Comparison of ENCODE assay signal across 8 mouse cellular contexts in genomic region chr2:71542816-71543301, GRCm38 (mm10). TPM values are rescaled to one million over a fixed set of nuclear protein-coding genes. Genes with fewer than 3 reads are reported as not detected.
DNase-seq lines count a peak whose midpoint lies in the region; ATAC-seq and TF ChIP-seq lines count a peak whose summit lies in the region.

No protein-coding gene starts in this region.

- no peak for TF ChIP-seq CTCF in heart, adult 2 months (IDR thresholded peaks at IDR 0.05)
- no peak for TF ChIP-seq CTCF in Patski (IDR thresholded peaks at IDR 0.05)
- TF ChIP-seq CTCF in olfactory bulb, adult 2 months (IDR thresholded peaks at IDR 0.05; ENCODE audit: insufficient read depth, low read depth, low read length), result no peak

- peaks cover 57% of the 10 kb centered on the region for H3K27me3 ChIP-seq in heart, adult 2 months (ENCODE audit: control insufficient read depth, insufficient read depth, low read length)
- no peaks in the 10 kb centered on the region for H3K27me3 ChIP-seq in Patski
- peaks cover 43% of the 10 kb centered on the region for H3K27me3 ChIP-seq in forebrain, embryonic 14.5 days (replicated peaks; ENCODE audit: control insufficient read depth, insufficient read depth, low read length)
- peaks cover 80% of the 10 kb centered on the region for H3K27me3 ChIP-seq in limb, embryonic 11.5 days (ENCODE audit: control insufficient read depth, insufficient read depth, low read length)

- peaks cover 1% of the 10 kb centered on the region; the same call in 1 of the 2 replicates for H3K4me1 ChIP-seq in heart, adult 2 months (ENCODE audit: control insufficient read depth, insufficient read depth, low read length)
- H3K4me1 ChIP-seq in forebrain, embryonic 14.5 days (ENCODE audit: control insufficient read depth, insufficient read depth, low read length), result peaks cover 21% of the 10 kb centered on the region
- peaks cover 33% of the 10 kb centered on the region for H3K4me1 ChIP-seq in limb, embryonic 11.5 days (ENCODE audit: control insufficient read depth, insufficient read depth, low read length)
- H3K4me1 ChIP-seq in olfactory bulb, adult 2 months (ENCODE audit: control insufficient read depth, insufficient read depth, low read length), result peaks cover 30% of the 10 kb centered on the region

- no peak overlapping the region for H3K9ac ChIP-seq in heart, adult 2 months (ENCODE audit: low read depth, low read length)
- H3K9ac ChIP-seq in forebrain, embryonic 14.5 days (ENCODE audit: low read length), result peak overlapping the region; percentile 84
- H3K9ac ChIP-seq in limb, embryonic 11.5 days (ENCODE audit: low read length), result 0 out of 2 replicates have a peak overlapping the region, but pooled peaks have one; percentile 24

- POLR2A ChIA-PET in Patski (lab: Charles Lee), result interaction anchor here (0.7 to 1.5 kb wide), 3 partner anchors 9 to 90 kb away, joined by 3 to 4 read pairs (median 4); partner anchors contain the start of gene Metap1d

- H3K79me2 ChIP-seq in heart, adult 2 months (replicated peaks; ENCODE audit: control insufficient read depth, insufficient read depth, low read length), result no peaks in the 10 kb centered on the region

- no peaks in the 10 kb centered on the region for H3K9me3 ChIP-seq in forebrain, embryonic 14.5 days (replicated peaks; ENCODE audit: control insufficient read depth, low read length)
- no peaks in the 10 kb centered on the region for H3K9me3 ChIP-seq in limb, embryonic 11.5 days (ENCODE audit: control insufficient read depth, low read length)

- CTCF ChIA-PET in Patski (lab: Charles Lee), result interaction anchor here (1.3 kb wide), 1 partner anchor 80 kb away, joined by 3 read pairs; no protein-coding TSS in a partner anchor

- H3K4me2 ChIP-seq in forebrain, embryonic 14.5 days (ENCODE audit: low read length), result peak overlapping the region; percentile 90
- H3K4me2 ChIP-seq in limb, embryonic 11.5 days (ENCODE audit: low read depth, severe bottlenecking), result peak overlapping the region; percentile 31

- no peaks in the 10 kb centered on the region for H3K36me3 ChIP-seq in heart, adult 2 months (ENCODE audit: control insufficient read depth, insufficient read depth, low read length)
- peaks cover 5% of the 10 kb centered on the region; the same call in 1 of the 2 replicates for H3K36me3 ChIP-seq in forebrain, embryonic 14.5 days (ENCODE audit: control insufficient read depth, insufficient read depth, low read length)
- no peaks in the 10 kb centered on the region for H3K36me3 ChIP-seq in limb, embryonic 11.5 days (ENCODE audit: control insufficient read depth, insufficient read depth, low read length)

- H3K4me3 ChIP-seq in heart, adult 2 months, result no peak overlapping the region
- peak overlapping the region; percentile 66 for H3K4me3 ChIP-seq in forebrain, embryonic 14.5 days (ENCODE audit: low read depth, low read length)
- peak overlapping the region; percentile 15; the same call in 1 of the 2 replicates for H3K4me3 ChIP-seq in limb, embryonic 11.5 days (ENCODE audit: low read depth, low read length)
- peak overlapping the region; percentile 56 for H3K4me3 ChIP-seq in olfactory bulb, adult 2 months (ENCODE audit: insufficient read depth, low read depth, low read length)

- WGBS in heart, adult 2 months, result 3% methylated on average over 29 of the region's 30 CpGs
- WGBS in forebrain, embryonic 14.5 days, result under 1% methylated on average over 29 of the region's 30 CpGs
- under 1% methylated on average over 30 of the region's 30 CpGs for WGBS in limb, embryonic 11.5 days
- 4% methylated on average over 29 of the region's 30 CpGs for WGBS in olfactory bulb, adult 2 months

- peak; percentile 49 to 64 for DNase-seq in heart, adult 2 months
- no peak for DNase-seq in heart, adult 8-10 months (ENCODE audit: low spot score)
- DNase-seq in Patski (ENCODE audit: low read depth, low spot score), result peak; percentile 76
- DNase-seq in forebrain, embryonic 14.5 days (ENCODE audit: low spot score), result peak; percentile 46
- peak; percentile 66 for DNase-seq in limb, embryonic 11.5 days (ENCODE audit: low spot score)
- DNase-seq in thymus, postnatal 10 days (ENCODE audit: low spot score in 2 of 2), result no peak
- DNase-seq in spleen, adult 18-20 months, result no peak

- TF ChIP-seq EP300 in heart, adult 2 months (IDR thresholded peaks at IDR 0.05; ENCODE audit: insufficient read depth, low read depth, low read length), result no peak

- intact Hi-C loops in heart, adult 2 months (cut with DNase I), result no loop called here

- peak; percentile 83 for ATAC-seq in Patski
- ATAC-seq in forebrain, embryonic 14.5 days, result peak; percentile 16
- no peak for ATAC-seq in limb, embryonic 11.5 days (ENCODE audit: insufficient number of reproducible peaks, low FRiP score, low TSS enrichment, low read depth)

- in situ Hi-C loops in Patski (cut with MboI; ENCODE audit: low pct_unique_long_range_greater_than_20kb), result loop anchor here (5.0 kb wide), 1 partner anchor 91 kb away; the partner anchor contains the start of gene Metap1d

- TF ChIP-seq POLR2A in heart, adult 2 months (IDR thresholded peaks at IDR 0.05; ENCODE audit: insufficient read depth, low read depth, low read length), result no peak
- TF ChIP-seq POLR2A in olfactory bulb, adult 2 months (IDR thresholded peaks at IDR 0.05; ENCODE audit: insufficient read depth, low read depth, low read length), result peak; percentile 52

- H3K27ac ChIP-seq in heart, adult 2 months, result no peak overlapping the region
- peak overlapping the region; percentile 95 for H3K27ac ChIP-seq in forebrain, embryonic 14.5 days (ENCODE audit: low read depth, low read length)
- H3K27ac ChIP-seq in limb, embryonic 11.5 days (replicated peaks; ENCODE audit: low read depth, low read length), result no peak overlapping the region
- H3K27ac ChIP-seq in olfactory bulb, adult 2 months (ENCODE audit: insufficient read depth, low read depth, low read length), result peak overlapping the region; percentile 100

RNA-seq across cellular contexts. Expression of gene Dlx2, which starts 3.7 kb away (rescaled TPM):
- not detected for total RNA-seq in heart, adult 2 months (2021)
- polyA plus RNA-seq in heart, adult 2 months (2012; rRNA removed), result not detected in 2 replicates
- not detected for total RNA-seq in heart, adult 8-10 months (2022)
- polyA plus RNA-seq in Patski (2021), result 1.1 TPM
- 44.8 and 51.2 TPM in 2 replicates for polyA plus RNA-seq in forebrain, embryonic 14.5 days (2014; fragmentation: Nextera tagmentation; extraction: Ambion mirVana)
- 5.6 and 7.3 TPM in 2 replicates for polyA plus RNA-seq in limb, embryonic 11.5 days (2014; fragmentation: Nextera tagmentation; extraction: Ambion mirVana)
- polyA plus RNA-seq in olfactory bulb, adult 2 months (2012; ENCODE audit: insufficient read depth, insufficient read length, low replicate concordance, missing spikeins), result not detected in 2 replicates

RNA-seq across cellular contexts. Expression of gene Dlx1, which starts 14.9 kb away (rescaled TPM):
- under 1 TPM; 0.23 to 0.39 TPM for total RNA-seq in heart, adult 2 months (2021)
- 0.14 and 0.26 TPM in 2 replicates for polyA plus RNA-seq in heart, adult 2 months (2012; rRNA removed)
- total RNA-seq in heart, adult 8-10 months (2022), result under 1 TPM; 0.20 to 0.78 (median 0.56) TPM
- 1.8 TPM for polyA plus RNA-seq in Patski (2021)
- polyA plus RNA-seq in forebrain, embryonic 14.5 days (2014; fragmentation: Nextera tagmentation; extraction: Ambion mirVana), result 155 and 176 TPM in 2 replicates
- polyA plus RNA-seq in limb, embryonic 11.5 days (2014; fragmentation: Nextera tagmentation; extraction: Ambion mirVana), result 5.8 and 6.3 TPM in 2 replicates
- 355 TPM in 1 of 2 replicates, not detected in the other for polyA plus RNA-seq in olfactory bulb, adult 2 months (2012; ENCODE audit: insufficient read depth, insufficient read length, low replicate concordance, missing spikeins)

Comparison
In these comparisons a context has a peak if more than half of its experiments do, and no peak if none do; other contexts are left out.
1. DNase-seq: peak in heart, adult 2 months (2 of 2), Patski (single experiment), forebrain, embryonic 14.5 days (single experiment) and limb, embryonic 11.5 days (single experiment); none in heart, adult 8-10 months (single experiment), thymus, postnatal 10 days (0 of 2) and spleen, adult 18-20 months (0 of 2).
2. H3K27ac ChIP-seq: peak in forebrain, embryonic 14.5 days (single experiment) and olfactory bulb, adult 2 months (single experiment); none in heart, adult 2 months (single experiment) and limb, embryonic 11.5 days (single experiment).
3. RNA of gene Dlx1, which starts 14.9 kb away (polyA plus RNA-seq): 355 TPM in olfactory bulb, adult 2 months and 155 to 176 TPM in forebrain, embryonic 14.5 days; 5.8 to 6.3 TPM in limb, embryonic 11.5 days, 1.8 TPM in Patski (single experiment) and 0.14 to 0.26 TPM in heart, adult 2 months; every median in the first group is over 10 times any median in the second.